Mouse (Mus musculus): ENCODE results near the gene Rtn2. TPM values are rescaled to one million over a fixed set of nuclear protein-coding genes. Genes with fewer than 3 reads are reported as not detected.
"Not testable (repeated sequence)": the region's sequence is repeated elsewhere in the genome, so short reads cannot be mapped to it uniquely, and the experiment has no call there.

Gene Rtn2
- polyA plus RNA-seq, 1 experiment from 2014 or later: 5.6 TPM

- 1% methylated on average over 62 of the region's 62 CpGs for WGBS
- peak; percentile 88 for DNase-seq (ENCODE audit: low spot score)
- peak within 1 kb of the TSS; percentile 95 for H3K27ac ChIP-seq
Measured at GRCm38 (mm10) chr7:19271238-19272172, 10.9 kb upstream of the Rtn2 start, which contains the start of gene Vasp. Vasp (minus strand) TSS chr7:19271817.

DNA sequence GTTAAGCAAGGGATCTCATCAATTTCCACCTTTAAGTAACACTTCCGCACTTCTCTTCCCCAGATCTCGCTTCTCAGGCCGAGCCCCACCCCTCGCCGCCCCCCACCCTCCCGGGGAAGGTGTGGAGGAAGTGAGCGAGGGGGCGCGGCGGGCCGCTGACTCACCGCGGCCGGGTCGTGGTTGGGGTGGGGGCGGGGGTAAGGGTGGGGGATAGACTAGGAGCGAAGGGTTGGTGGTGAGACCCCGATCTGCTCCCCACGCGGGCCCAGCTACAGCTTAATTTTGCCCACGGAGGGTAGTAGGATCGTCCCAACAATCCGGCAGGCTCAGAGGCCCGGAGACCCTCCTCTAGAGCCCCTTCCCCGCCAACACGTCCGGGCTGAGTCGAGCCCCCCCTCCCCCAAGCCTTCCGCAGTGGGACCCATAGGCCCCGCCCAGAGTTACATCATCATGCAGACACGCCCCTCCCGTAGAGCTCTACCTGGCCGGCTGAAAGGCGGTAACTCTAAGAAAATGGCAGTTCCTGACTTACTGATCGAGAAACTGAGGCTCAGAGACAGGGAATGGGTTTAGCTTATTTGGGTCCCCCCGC is 10.2 kb upstream of the Rtn2 start:
- peak overlapping the region; percentile 94 for H3K4me3 ChIP-seq
- WGBS: 1% methylated on average over 36 of the region's 36 CpGs
- peak; percentile 88 for DNase-seq (ENCODE audit: low spot score)
- H3K27ac ChIP-seq: peak overlapping the region; percentile 95
- peaks cover 38% of the 10 kb centered on the region for H3K4me1 ChIP-seq
- peaks cover 5% of the 10 kb centered on the region for H3K27me3 ChIP-seq (ENCODE audit: low read depth, poor library complexity, severe bottlenecking)
- H3K9me3 ChIP-seq (replicated peaks): no peaks in the 10 kb centered on the region
- peaks cover 12% of the 10 kb centered on the region for H3K36me3 ChIP-seq

More at GRCm38 (mm10) chr7:19271238-19272172, 10.9 kb upstream of the Rtn2 start, which contains the start of gene Vasp:
- Histone ChIP-seq H3K4me3 (peak within 1 kb of the TSS; percentile 94), H3K4me1 (peaks cover 46% of the 10 kb centered on the region), H3K36me3 (peaks cover 20% of the 10 kb centered on the region), H3K27me3 (ENCODE audit: low read depth, poor library complexity, severe bottlenecking) (no peaks in the 10 kb centered on the region), H3K9me3 (replicated peaks) (no peaks in the 10 kb centered on the region)

DNA sequence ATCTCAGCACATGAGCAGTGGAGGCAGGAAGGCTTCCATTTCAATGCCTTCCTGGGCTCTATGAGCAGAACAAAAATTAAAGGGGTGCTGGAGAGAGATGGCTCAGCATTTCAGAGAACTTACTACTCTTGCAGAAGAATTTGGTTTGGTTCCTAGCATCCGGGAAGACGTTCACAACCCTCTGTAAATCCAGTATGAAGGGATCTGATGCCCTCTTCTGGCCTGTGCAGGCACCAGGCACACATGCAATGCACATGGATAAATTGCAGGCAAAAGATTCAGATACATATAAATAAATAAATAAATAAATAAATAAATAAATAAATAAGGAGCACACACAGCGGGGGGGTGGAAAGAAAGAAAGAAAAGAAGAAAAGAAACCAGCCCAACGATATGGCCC is 6.2 kb upstream of the Rtn2 start:
- H3K27ac ChIP-seq: no peak overlapping the region
- peaks cover 45% of the 10 kb centered on the region for H3K27me3 ChIP-seq (ENCODE audit: low read depth, poor library complexity, severe bottlenecking)
- H3K9me3 ChIP-seq (replicated peaks): no peaks in the 10 kb centered on the region
- H3K36me3 ChIP-seq: no peaks in the 10 kb centered on the region
- no peak overlapping the region for H3K4me3 ChIP-seq
- no peak for DNase-seq (ENCODE audit: low spot score)
- peaks cover 16% of the 10 kb centered on the region for H3K4me1 ChIP-seq
- 57% methylated on average over 4 of the region's 4 CpGs for WGBS

DNA sequence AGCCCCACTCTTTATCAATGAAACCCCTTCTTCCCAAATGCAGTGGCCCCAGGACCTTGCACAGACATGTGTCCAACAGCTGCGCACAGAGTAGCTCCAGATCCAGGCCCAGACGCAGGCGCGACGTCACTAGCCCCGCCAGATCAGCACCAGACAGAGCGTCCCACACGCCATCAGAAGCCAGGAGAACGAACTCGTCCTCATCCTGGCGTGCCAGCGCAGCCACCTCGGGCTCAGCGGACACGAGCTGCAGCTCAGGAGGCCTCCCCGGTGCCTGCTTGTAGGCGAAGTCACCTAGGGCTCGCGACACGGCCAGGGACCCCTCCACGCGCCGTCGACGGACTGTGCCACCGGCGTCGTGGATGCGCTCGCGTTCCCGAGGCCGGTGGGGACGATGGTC is 3.4 kb upstream of the Rtn2 start:
- 5% methylated on average over 34 of the region's 34 CpGs for WGBS
- Histone ChIP-seq H3K36me3 (no peaks in the 10 kb centered on the region), H3K9me3 (replicated peaks) (no peaks in the 10 kb centered on the region), H3K4me1 (peaks cover 21% of the 10 kb centered on the region), H3K27ac (0 out of 2 replicates have a peak overlapping the region, but pooled peaks have one; percentile 44), H3K27me3 (ENCODE audit: low read depth, poor library complexity, severe bottlenecking) (peaks cover 71% of the 10 kb centered on the region), H3K4me3 (peak overlapping the region; percentile 49)
- peak; percentile 48 for DNase-seq (ENCODE audit: low spot score)

- H3K4me1 ChIP-seq: peaks cover 21% of the 10 kb centered on the region
- WGBS: 1% methylated on average over 46 of the region's 46 CpGs
- H3K36me3 ChIP-seq: no peaks in the 10 kb centered on the region
- H3K4me3 ChIP-seq: peak within 1 kb of the TSS; percentile 49
- H3K9me3 ChIP-seq (replicated peaks): no peaks in the 10 kb centered on the region
- DNase-seq (ENCODE audit: low spot score): peak; percentile 64
- peaks cover 76% of the 10 kb centered on the region for H3K27me3 ChIP-seq (ENCODE audit: low read depth, poor library complexity, severe bottlenecking)
- H3K27ac ChIP-seq: peak within 1 kb of the TSS; percentile 44; the same call in 1 of the 2 replicates
Measured at GRCm38 (mm10) chr7:19279581-19280114, 2.8 kb upstream of the Rtn2 start, which contains the start of gene Ppm1n. Ppm1n (minus strand) TSS chr7:19280064.

GRCm38 (mm10) chr7:19281680-19282304 is 632 bp upstream of the Rtn2 start:
- H3K4me3 ChIP-seq: peak overlapping the region; percentile 67
- H3K36me3 ChIP-seq: not testable (repeated sequence)

DNA sequence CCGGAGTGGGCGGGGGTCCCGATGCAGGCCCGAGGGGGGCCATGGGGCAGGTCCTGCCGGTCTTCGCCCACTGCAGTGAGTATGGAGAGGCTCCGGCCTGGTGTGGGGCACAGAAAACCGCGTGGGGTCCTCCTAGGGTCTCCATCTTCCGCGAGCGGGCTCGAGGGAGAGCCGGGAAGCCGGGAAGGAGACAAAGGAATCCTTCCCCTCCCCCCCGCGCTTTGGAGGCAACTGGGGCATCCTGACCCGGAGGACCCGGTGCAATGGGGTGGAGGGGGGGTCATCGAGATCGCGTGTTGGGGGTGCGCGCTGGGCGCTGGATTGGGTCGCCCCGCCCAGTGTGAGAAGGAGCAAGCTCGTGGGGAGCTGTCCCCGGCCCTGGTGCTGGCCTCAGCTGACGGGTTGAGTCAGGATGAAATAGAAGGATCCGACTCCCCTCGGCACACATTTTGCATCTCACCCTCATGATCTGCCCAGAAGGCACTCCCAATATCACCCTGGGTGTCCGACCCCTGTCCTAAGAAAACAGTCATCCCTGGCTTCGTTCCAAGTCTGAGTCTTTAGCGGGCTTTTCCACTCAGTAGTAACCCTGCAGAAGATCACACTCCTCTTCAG is 474 bp downstream of the Rtn2 start:
- Histone ChIP-seq H3K9me3 (replicated peaks) (no peaks in the 10 kb centered on the region), H3K36me3 (no peaks in the 10 kb centered on the region), H3K27me3 (ENCODE audit: low read depth, poor library complexity, severe bottlenecking) (peaks cover 68% of the 10 kb centered on the region), H3K27ac (peak overlapping the region; percentile 80), H3K4me1 (peaks cover 21% of the 10 kb centered on the region), H3K4me3 (peak overlapping the region; percentile 67)
- DNase-seq (ENCODE audit: low spot score): peak; percentile 86
- WGBS: under 1% methylated on average over 34 of the region's 35 CpGs

More at GRCm38 (mm10) chr7:19281680-19282304, 632 bp upstream of the Rtn2 start:
- not testable (repeated sequence) for H3K9me3 ChIP-seq (replicated peaks); DNase-seq (ENCODE audit: low spot score); H3K27ac ChIP-seq
- H3K4me1 ChIP-seq: peaks cover 21% of the 10 kb centered on the region
- peaks cover 76% of the 10 kb centered on the region for H3K27me3 ChIP-seq (ENCODE audit: low read depth, poor library complexity, severe bottlenecking)
- 34% methylated on average over 6 of the region's 6 CpGs for WGBS

- Histone ChIP-seq H3K36me3 (no peaks in the 10 kb centered on the region), H3K9me3 (replicated peaks) (no peaks in the 10 kb centered on the region), H3K27me3 (ENCODE audit: low read depth, poor library complexity, severe bottlenecking) (peaks cover 63% of the 10 kb centered on the region), H3K27ac (no peak overlapping the region), H3K4me3 (peak overlapping the region; percentile 67), H3K4me1 (peaks cover 21% of the 10 kb centered on the region)
- DNase-seq (ENCODE audit: low spot score): no peak
- 46% methylated on average over 14 of the region's 14 CpGs for WGBS
Measured at GRCm38 (mm10) chr7:19283406-19283804, 981 bp downstream of the Rtn2 start.

- H3K27ac ChIP-seq: no peak overlapping the region
- no peaks in the 10 kb centered on the region for H3K36me3 ChIP-seq
- DNase-seq (ENCODE audit: low spot score): peak; percentile 78
- H3K4me3 ChIP-seq: no peak overlapping the region
- H3K27me3 ChIP-seq (ENCODE audit: low read depth, poor library complexity, severe bottlenecking): peaks cover 49% of the 10 kb centered on the region
- H3K9me3 ChIP-seq (replicated peaks): no peaks in the 10 kb centered on the region
- H3K4me1 ChIP-seq: peaks cover 12% of the 10 kb centered on the region
- WGBS: 30% methylated on average over 4 of the region's 4 CpGs
Measured at GRCm38 (mm10) chr7:19284763-19285162, 2.3 kb downstream of the Rtn2 start.

DNA sequence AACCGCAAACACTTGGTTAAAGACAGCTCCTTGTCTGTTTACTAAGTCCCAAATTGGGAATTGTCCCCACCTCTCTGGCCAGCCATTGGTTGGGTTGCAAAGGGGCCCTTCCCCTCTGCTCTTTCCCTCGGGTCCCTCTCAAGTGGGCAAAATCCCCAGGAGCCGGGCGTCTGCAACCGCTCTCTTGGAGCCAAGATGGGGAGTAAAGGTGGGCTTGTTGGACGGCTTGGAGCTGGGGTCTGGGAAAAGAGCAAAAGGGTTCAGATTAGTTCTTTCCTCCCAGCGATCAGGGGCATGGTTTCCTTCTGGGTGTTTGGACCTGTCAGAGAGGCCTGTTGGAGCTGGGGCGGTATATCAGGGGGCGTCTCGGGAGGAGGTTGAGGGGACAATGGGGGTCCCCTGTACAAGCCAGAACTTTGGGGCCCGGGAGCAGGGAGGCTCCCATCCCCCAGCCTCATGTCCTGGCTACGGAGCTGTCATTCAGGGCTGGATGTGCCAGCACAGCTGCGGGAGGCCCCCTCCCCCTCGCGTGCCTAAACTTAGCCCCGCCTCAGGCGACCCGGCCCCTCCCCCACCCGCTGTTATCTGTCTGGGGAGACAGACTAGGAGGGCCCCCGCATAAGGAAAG is 8.7 kb downstream of the Rtn2 start:
- Histone ChIP-seq H3K36me3 (no peaks in the 10 kb centered on the region), H3K4me1 (peaks cover 24% of the 10 kb centered on the region), H3K9me3 (replicated peaks) (no peaks in the 10 kb centered on the region), H3K4me3 (peak overlapping the region; percentile 47), H3K27me3 (ENCODE audit: low read depth, poor library complexity, severe bottlenecking) (0 out of 2 replicates have a peak, but pooled peaks cover 3% of the 10 kb centered on the region), H3K27ac (peak overlapping the region; percentile 69)
- under 1% methylated on average over 20 of the region's 20 CpGs for WGBS
- DNase-seq (ENCODE audit: low spot score): peak; percentile 59

DNA sequence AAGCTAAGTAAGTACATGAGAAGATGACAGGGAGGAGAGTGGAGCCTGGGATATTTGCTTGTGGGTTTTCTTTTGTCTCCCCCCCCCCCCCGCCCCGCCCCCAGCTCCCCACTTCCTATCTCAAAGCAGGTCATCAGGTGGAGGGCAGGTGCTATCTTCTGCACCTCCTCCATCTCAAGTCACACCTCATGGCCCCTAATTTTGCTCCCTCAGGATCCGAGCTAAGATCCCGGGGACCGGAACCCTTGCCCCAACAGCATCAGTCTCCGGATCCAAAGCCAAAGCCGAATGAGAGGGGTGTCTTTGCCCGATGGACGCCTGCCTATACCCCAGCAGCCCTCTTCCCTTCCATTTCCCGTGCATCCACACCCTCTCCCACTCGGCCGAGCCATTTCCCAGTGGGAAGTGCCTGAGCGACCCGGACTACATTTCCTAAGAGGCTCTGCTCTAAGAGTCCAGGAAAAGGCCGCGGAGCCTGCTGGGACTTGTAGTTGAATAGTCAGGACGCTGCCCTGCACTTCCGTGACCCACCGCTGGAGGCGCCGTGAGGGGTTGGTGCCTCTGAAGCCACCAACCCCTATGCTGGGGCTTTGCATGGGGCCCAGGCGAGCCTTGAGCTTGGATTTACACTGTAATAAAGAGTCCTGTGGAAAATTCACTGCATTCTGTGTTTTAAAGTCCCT is 13.2 kb downstream of the Rtn2 start:
- Histone ChIP-seq H3K4me1 (peaks cover 22% of the 10 kb centered on the region), H3K27me3 (ENCODE audit: low read depth, poor library complexity, severe bottlenecking) (no peaks in the 10 kb centered on the region), H3K9me3 (replicated peaks) (no peaks in the 10 kb centered on the region), H3K27ac (peak overlapping the region; percentile 77), H3K4me3 (peak overlapping the region; percentile 48), H3K36me3 (no peaks in the 10 kb centered on the region)
- WGBS: 14% methylated on average over 22 of the region's 22 CpGs
- DNase-seq (ENCODE audit: low spot score): peak; percentile 98

Measured in limb, embryonic 10.5 days (tissue).